In genomic region chr2:32608141-32608777, GRCm38 (mm10) we compare ENCODE assay signal across 8 mouse cellular contexts. TPM values are rescaled to one million over a fixed set of nuclear protein-coding genes. Genes with fewer than 3 reads are reported as not detected.
DNase-seq lines count a peak whose midpoint lies in the region; ATAC-seq and TF ChIP-seq lines count a peak whose summit lies in the region.

No protein-coding gene starts in this region.

- TF ChIP-seq POLR2A in bone marrow macrophage, adult 2 months (IDR thresholded peaks at IDR 0.05; ENCODE audit: borderline replicate concordance, low read depth, low read length) = no peak

- intact Hi-C loops in heart, postnatal 25 days (cut with DNase I) = no loop called here

- no peak overlapping the region for H3K9ac ChIP-seq in forebrain, embryonic 11.5 days (ENCODE audit: low read length)
- H3K9ac ChIP-seq in limb, embryonic 11.5 days (ENCODE audit: low read length) = 0 out of 2 replicates have a peak overlapping the region, but pooled peaks have one; percentile 4
- 0 out of 2 replicates have a peak overlapping the region, but pooled peaks have one; percentile 9 for H3K9ac ChIP-seq in midbrain, embryonic 11.5 days (ENCODE audit: low read length)

- H3K36me3 ChIP-seq in forebrain, embryonic 11.5 days (ENCODE audit: control insufficient read depth, insufficient read depth, low read length) = no peaks in the 10 kb centered on the region
- H3K36me3 ChIP-seq in limb, embryonic 11.5 days (ENCODE audit: control insufficient read depth, insufficient read depth, low read length) = peaks cover 3% of the 10 kb centered on the region; the same call in 1 of the 2 replicates
- H3K36me3 ChIP-seq in midbrain, embryonic 11.5 days (ENCODE audit: control insufficient read depth, insufficient read depth, low read length) = no peaks in the 10 kb centered on the region

- ATAC-seq in forebrain, embryonic 11.5 days (replicated peaks; ENCODE audit: low FRiP score) = 0 out of 2 replicates have a peak, but pooled peaks have one; percentile 45
- ATAC-seq in limb, embryonic 11.5 days (ENCODE audit: insufficient number of reproducible peaks, low FRiP score, low TSS enrichment, low read depth) = peak; percentile 20; the same call in 1 of the 2 replicates
- ATAC-seq in midbrain, embryonic 11.5 days (ENCODE audit: low FRiP score) = peak; percentile 55; the same call in 1 of the 2 replicates

- 8% methylated on average over 25 of the region's 25 CpGs for WGBS in forebrain, embryonic 11.5 days
- 2% methylated on average over 25 of the region's 25 CpGs for WGBS in limb, embryonic 11.5 days
- 7% methylated on average over 25 of the region's 25 CpGs for WGBS in midbrain, embryonic 11.5 days

- peak; percentile 72 for DNase-seq in layer of hippocampus, adult 9-11 months
- DNase-seq in layer of hippocampus, adult 8-10 months (ENCODE audit: low spot score in 2 of 2) = no peak
- peak; percentile 80 for DNase-seq in forebrain, embryonic 11.5 days (ENCODE audit: low spot score)
- peak; percentile 76 for DNase-seq in heart, postnatal 25 days (ENCODE audit: low spot score)
- peak; percentile 73 for DNase-seq in limb, embryonic 11.5 days (ENCODE audit: low spot score)
- peak; percentile 96 for DNase-seq in midbrain, embryonic 11.5 days (ENCODE audit: low spot score, missing footprints)
- peak; percentile 67 to 79 for DNase-seq in spleen, postnatal 4 days (ENCODE audit: low spot score in 2 of 2)

- H3K9me3 ChIP-seq in forebrain, embryonic 11.5 days (ENCODE audit: control insufficient read depth, low read length) = no peaks in the 10 kb centered on the region
- H3K9me3 ChIP-seq in limb, embryonic 11.5 days (ENCODE audit: control insufficient read depth, low read length) = no peaks in the 10 kb centered on the region
- no peaks in the 10 kb centered on the region for H3K9me3 ChIP-seq in midbrain, embryonic 11.5 days (ENCODE audit: control insufficient read depth, low read length)

- no peak for TF ChIP-seq CTCF in bone marrow macrophage, adult 2 months (IDR thresholded peaks at IDR 0.05; ENCODE audit: low read depth, low read length)

- H3K27ac ChIP-seq in bone marrow macrophage, adult 2 months (ENCODE audit: insufficient read depth, low read depth, low read length) = peak overlapping the region; percentile 83
- no peak overlapping the region for H3K27ac ChIP-seq in forebrain, embryonic 11.5 days (ENCODE audit: low read depth, low read length)
- H3K27ac ChIP-seq in limb, embryonic 11.5 days (replicated peaks; ENCODE audit: low read depth, low read length) = peak overlapping the region; percentile 39; the same call in 1 of the 2 replicates
- H3K27ac ChIP-seq in midbrain, embryonic 11.5 days (ENCODE audit: low read depth, low read length) = no peak overlapping the region

- H3K4me3 ChIP-seq in bone marrow macrophage, adult 2 months (ENCODE audit: insufficient read depth, low read length) = peak overlapping the region; percentile 93
- peak overlapping the region; percentile 16; the same call in 1 of the 2 replicates for H3K4me3 ChIP-seq in forebrain, embryonic 11.5 days (ENCODE audit: low read depth, low read length)
- H3K4me3 ChIP-seq in limb, embryonic 11.5 days (ENCODE audit: low read depth, low read length) = peak overlapping the region; percentile 72
- 0 out of 2 replicates have a peak overlapping the region, but pooled peaks have one; percentile 68 for H3K4me3 ChIP-seq in midbrain, embryonic 11.5 days (ENCODE audit: low read depth, low read length)

- peak overlapping the region; percentile 43 for H3K4me2 ChIP-seq in forebrain, embryonic 11.5 days (ENCODE audit: low read depth, low read length, severe bottlenecking)
- peak overlapping the region; percentile 44 for H3K4me2 ChIP-seq in limb, embryonic 11.5 days (ENCODE audit: low read depth, severe bottlenecking)
- H3K4me2 ChIP-seq in midbrain, embryonic 11.5 days = peak overlapping the region; percentile 32

- H3K27me3 ChIP-seq in forebrain, embryonic 11.5 days (ENCODE audit: control insufficient read depth, insufficient read depth, low read length) = peaks cover 2% of the 10 kb centered on the region; the same call in 1 of the 2 replicates
- no peaks in the 10 kb centered on the region for H3K27me3 ChIP-seq in limb, embryonic 11.5 days (ENCODE audit: control insufficient read depth, insufficient read depth, low read length)
- no peaks in the 10 kb centered on the region; the same call in 1 of the 2 replicates for H3K27me3 ChIP-seq in midbrain, embryonic 11.5 days (ENCODE audit: control insufficient read depth, insufficient read depth, low read length)

- H3K4me1 ChIP-seq in bone marrow macrophage, adult 2 months (ENCODE audit: control insufficient read depth, insufficient read depth, low read length) = peaks cover 14% of the 10 kb centered on the region
- peaks cover 10% of the 10 kb centered on the region; the same call in 1 of the 2 replicates for H3K4me1 ChIP-seq in forebrain, embryonic 11.5 days (replicated peaks; ENCODE audit: control insufficient read depth, insufficient read depth, low read length)
- H3K4me1 ChIP-seq in limb, embryonic 11.5 days (ENCODE audit: control insufficient read depth, insufficient read depth, low read length) = peaks cover 27% of the 10 kb centered on the region
- peaks cover 21% of the 10 kb centered on the region for H3K4me1 ChIP-seq in midbrain, embryonic 11.5 days (ENCODE audit: control insufficient read depth, insufficient read depth, low read length)

RNA-seq across cellular contexts. Expression of gene St6galnac6, which starts 8.8 kb away (rescaled TPM):
- total RNA-seq in layer of hippocampus, adult 8-10 months (2022) = 100 to 1,000 TPM; 110 to 144 (median 116) TPM
- 30.7 and 35.3 TPM in 2 replicates for polyA plus RNA-seq in bone marrow macrophage, adult 2 months (2012; ENCODE audit: insufficient read depth, insufficient read length, missing spikeins)
- 4.7 and 5.1 TPM in 2 replicates for polyA plus RNA-seq in forebrain, embryonic 11.5 days (2014; fragmentation: Nextera tagmentation; extraction: Ambion mirVana)
- 100 to 1,000 TPM; 104 to 110 TPM for total RNA-seq in heart, postnatal 25 days (2021)
- polyA plus RNA-seq in limb, embryonic 11.5 days (2014; fragmentation: Nextera tagmentation; extraction: Ambion mirVana) = 6.5 and 7.5 TPM in 2 replicates
- 3.4 and 4.5 TPM in 2 replicates for polyA plus RNA-seq in midbrain, embryonic 11.5 days (2014; fragmentation: Nextera tagmentation; extraction: Ambion mirVana)

RNA-seq across cellular contexts. Expression of gene Ak1, which starts 13.3 kb away (rescaled TPM):
- 100 to 1,000 TPM; 116 to 131 (median 119) TPM for total RNA-seq in layer of hippocampus, adult 8-10 months (2022)
- 2.5 and 4.1 TPM in 2 replicates for polyA plus RNA-seq in bone marrow macrophage, adult 2 months (2012; ENCODE audit: insufficient read depth, insufficient read length, missing spikeins)
- 18.9 and 20.6 TPM in 2 replicates for polyA plus RNA-seq in forebrain, embryonic 11.5 days (2014; fragmentation: Nextera tagmentation; extraction: Ambion mirVana)
- total RNA-seq in heart, postnatal 25 days (2021) = 100 to 1,000 TPM; 733 to 743 TPM
- polyA plus RNA-seq in limb, embryonic 11.5 days (2014; fragmentation: Nextera tagmentation; extraction: Ambion mirVana) = 25.4 and 29.8 TPM in 2 replicates
- polyA plus RNA-seq in midbrain, embryonic 11.5 days (2014; fragmentation: Nextera tagmentation; extraction: Ambion mirVana) = 18.3 and 22.0 TPM in 2 replicates

RNA-seq across cellular contexts. Expression of gene St6galnac4, which starts 21.4 kb away (rescaled TPM):
- 10 to 100 TPM; 36.1 to 48.6 (median 40.3) TPM for total RNA-seq in layer of hippocampus, adult 8-10 months (2022)
- polyA plus RNA-seq in bone marrow macrophage, adult 2 months (2012; ENCODE audit: insufficient read depth, insufficient read length, missing spikeins) = 22.0 and 26.9 TPM in 2 replicates
- 15.4 and 16.7 TPM in 2 replicates for polyA plus RNA-seq in forebrain, embryonic 11.5 days (2014; fragmentation: Nextera tagmentation; extraction: Ambion mirVana)
- total RNA-seq in heart, postnatal 25 days (2021) = 10 to 100 TPM; 17.7 to 21.4 TPM
- polyA plus RNA-seq in limb, embryonic 11.5 days (2014; fragmentation: Nextera tagmentation; extraction: Ambion mirVana) = 21.2 and 21.5 TPM in 2 replicates
- polyA plus RNA-seq in midbrain, embryonic 11.5 days (2014; fragmentation: Nextera tagmentation; extraction: Ambion mirVana) = 13.2 and 13.6 TPM in 2 replicates

RNA-seq across cellular contexts. Expression of gene 9430097D07Rik, which starts 32.8 kb away (rescaled TPM):
- total RNA-seq in layer of hippocampus, adult 8-10 months (2022) = under 1 TPM; 0.23 to 0.74 (median 0.40) TPM
- not detected in 2 replicates for polyA plus RNA-seq in bone marrow macrophage, adult 2 months (2012; ENCODE audit: insufficient read depth, insufficient read length, missing spikeins)
- polyA plus RNA-seq in forebrain, embryonic 11.5 days (2014; fragmentation: Nextera tagmentation; extraction: Ambion mirVana) = 0.35 TPM in 1 of 2 replicates, not detected in the other
- total RNA-seq in heart, postnatal 25 days (2021) = not detected
- polyA plus RNA-seq in limb, embryonic 11.5 days (2014; fragmentation: Nextera tagmentation; extraction: Ambion mirVana) = 0.33 and 0.34 TPM in 2 replicates
- 0.25 and 0.49 TPM in 2 replicates for polyA plus RNA-seq in midbrain, embryonic 11.5 days (2014; fragmentation: Nextera tagmentation; extraction: Ambion mirVana)

RNA-seq across cellular contexts. Expression of gene Pip5kl1, which starts 33.7 kb away (rescaled TPM):
- 1 to 10 TPM; 4.0 to 5.2 (median 4.5) TPM for total RNA-seq in layer of hippocampus, adult 8-10 months (2022)
- not detected in 2 replicates for polyA plus RNA-seq in bone marrow macrophage, adult 2 months (2012; ENCODE audit: insufficient read depth, insufficient read length, missing spikeins)
- polyA plus RNA-seq in forebrain, embryonic 11.5 days (2014; fragmentation: Nextera tagmentation; extraction: Ambion mirVana) = 1.8 and 2.3 TPM in 2 replicates
- total RNA-seq in heart, postnatal 25 days (2021) = not detected
- polyA plus RNA-seq in limb, embryonic 11.5 days (2014; fragmentation: Nextera tagmentation; extraction: Ambion mirVana) = 3.3 and 4.0 TPM in 2 replicates
- polyA plus RNA-seq in midbrain, embryonic 11.5 days (2014; fragmentation: Nextera tagmentation; extraction: Ambion mirVana) = 2.0 and 2.1 TPM in 2 replicates

Comparison
In these comparisons a context has a peak if more than half of its experiments do, and no peak if none do; other contexts are left out.
1. DNase-seq: peak in layer of hippocampus, adult 9-11 months (single experiment), forebrain, embryonic 11.5 days (single experiment), heart, postnatal 25 days (single experiment), limb, embryonic 11.5 days (single experiment), midbrain, embryonic 11.5 days (single experiment) and spleen, postnatal 4 days (2 of 2); none in layer of hippocampus, adult 8-10 months (0 of 2).
2. H3K27ac ChIP-seq: peak in bone marrow macrophage, adult 2 months (single experiment) and limb, embryonic 11.5 days (single experiment); none in forebrain, embryonic 11.5 days (single experiment) and midbrain, embryonic 11.5 days (single experiment).
3. H3K4me3 ChIP-seq: peak in every context shown above with its lines; median percentile 93 in bone marrow macrophage, adult 2 months; 72 in limb, embryonic 11.5 days; 68 in midbrain, embryonic 11.5 days; 16 in forebrain, embryonic 11.5 days.
4. Peak in every context shown above with its lines, with median percentiles within 50 percentile points of each other: ATAC-seq and H3K4me2 ChIP-seq.